Comparison of ENCODE assay signal across 18 mouse cellular contexts in the genomic region with DNA sequence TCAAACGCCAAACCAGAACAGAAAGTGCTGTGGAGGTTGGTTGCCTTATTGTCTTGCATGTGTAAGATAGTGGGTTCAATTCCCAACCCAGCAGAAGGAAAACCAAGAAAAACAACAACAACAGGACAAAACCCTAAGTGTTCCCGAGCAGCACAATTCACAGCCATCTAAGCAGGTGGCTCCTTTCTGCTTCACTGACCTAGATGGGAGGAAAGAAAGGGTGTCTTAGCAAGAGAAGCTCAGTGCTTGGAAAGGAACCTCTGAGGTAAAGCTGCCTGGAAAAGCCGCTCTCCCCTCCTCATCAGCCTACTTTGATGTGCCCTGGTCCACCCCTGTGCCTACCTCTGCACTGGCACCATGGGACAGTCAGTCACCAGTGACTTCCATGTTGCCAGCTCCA.
DNase-seq lines count a peak whose midpoint lies in the region; ATAC-seq lines count a peak whose summit lies in the region.
"Had no signal": no experiment of that assay in that cellular context is flagged by ENCODE, and none has a peak within 500 bp of the region (broad histone marks: within the 10 kb centered on the region; RNA-seq: fewer than 3 reads in every experiment).

No protein-coding gene starts in this region.

- H3K36me3 ChIP-seq in forebrain, embryonic 11.5 days (ENCODE audit: control insufficient read depth, insufficient read depth, low read length) = no peaks in the 10 kb centered on the region
- H3K36me3 ChIP-seq: embryonic facial prominence, embryonic 13.5 days; heart, embryonic 13.5 days had no signal

- H3K9me3 ChIP-seq in forebrain, embryonic 11.5 days (ENCODE audit: control insufficient read depth, low read length) = no peaks in the 10 kb centered on the region
- H3K9me3 ChIP-seq: embryonic facial prominence, embryonic 13.5 days; forebrain, embryonic 13.5 days; heart, embryonic 13.5 days had no signal

- no peak for ATAC-seq in forebrain, embryonic 11.5 days (replicated peaks; ENCODE audit: low FRiP score)
- ATAC-seq: activated CD4-positive, CD25-positive, alpha-beta regulatory T cell, adult 4 months; forebrain, embryonic 13.5 days; hindbrain, embryonic 16.5 days; Patski had no signal

- DNase-seq in cerebellum, adult 11-12 months = peak; percentile 32
- DNase-seq in cerebellum, adult 11 months = no peak
- DNase-seq in brain, adult 2 months (ENCODE audit: low read depth, low spot score) = peak; percentile 78
- peak; percentile 50 for DNase-seq in cerebellum, adult 9-10 months
- peak; percentile 39 to 49 for DNase-seq in cerebellum, postnatal 25 days
- DNase-seq in forebrain, embryonic 11.5 days (ENCODE audit: low spot score) = no peak
- DNase-seq in left cerebral cortex, postnatal 10 days (ENCODE audit: extremely low spot score in 1 of 2, low spot score in 2 of 2) = no peak
- DNase-seq: adrenal gland, postnatal 14 days; gastrocnemius, postnatal 36 days; heart, adult 11 months; heart, postnatal 36 days; kidney, adult 18-20 months had no signal

- H3K4me1 ChIP-seq in forebrain, embryonic 11.5 days (replicated peaks; ENCODE audit: control insufficient read depth, insufficient read depth, low read length) = no peaks in the 10 kb centered on the region
- H3K4me1 ChIP-seq: embryonic facial prominence, embryonic 13.5 days; forebrain, embryonic 13.5 days; heart, embryonic 13.5 days had no signal

- H3K27ac ChIP-seq in forebrain, embryonic 11.5 days (ENCODE audit: low read depth, low read length) = no peak overlapping the region
- H3K27ac ChIP-seq: embryonic facial prominence, embryonic 13.5 days; forebrain, embryonic 13.5 days; heart, embryonic 13.5 days had no signal

- WGBS in forebrain, embryonic 11.5 days = 75% methylated on average over 3 of the region's 3 CpGs

- no peak overlapping the region for H3K9ac ChIP-seq in forebrain, embryonic 11.5 days (ENCODE audit: low read length)
- H3K9ac ChIP-seq: embryonic facial prominence, embryonic 13.5 days; forebrain, embryonic 13.5 days; heart, embryonic 13.5 days had no signal

- H3K4me2 ChIP-seq in forebrain, embryonic 11.5 days (ENCODE audit: low read depth, low read length, severe bottlenecking) = no peak overlapping the region
- H3K4me2 ChIP-seq: embryonic facial prominence, embryonic 13.5 days; forebrain, embryonic 13.5 days; heart, embryonic 13.5 days had no signal

- H3K27me3 ChIP-seq in forebrain, embryonic 11.5 days (ENCODE audit: control insufficient read depth, insufficient read depth, low read length) = no peaks in the 10 kb centered on the region
- H3K27me3 ChIP-seq: embryonic facial prominence, embryonic 13.5 days; forebrain, embryonic 13.5 days; heart, embryonic 13.5 days; Patski had no signal

- intact Hi-C loops in left cerebral cortex, postnatal 10 days (cut with DNase I) = no loop called here

- H3K4me3 ChIP-seq in forebrain, embryonic 11.5 days (ENCODE audit: low read depth, low read length) = no peak overlapping the region
- H3K4me3 ChIP-seq: embryonic facial prominence, embryonic 13.5 days; forebrain, embryonic 13.5 days; heart, embryonic 13.5 days had no signal

Comparison
In these comparisons a context has a peak if more than half of its experiments do, and no peak if none do; other contexts are left out.
1. DNase-seq: peak in cerebellum, adult 11-12 months (single experiment), brain, adult 2 months (single experiment), cerebellum, adult 9-10 months (single experiment) and cerebellum, postnatal 25 days (2 of 2); none in cerebellum, adult 11 months (single experiment), forebrain, embryonic 11.5 days (single experiment) and left cerebral cortex, postnatal 10 days (0 of 2).